Mouse (Mus musculus): ENCODE data around the gene Spock3. TPM values are rescaled to one million over a fixed set of nuclear protein-coding genes. Genes with fewer than 3 reads are reported as not detected.

The Spock3 gene
- polyA plus RNA-seq, 1 experiment from 2014 or later, result 29.9 TPM

DNA sequence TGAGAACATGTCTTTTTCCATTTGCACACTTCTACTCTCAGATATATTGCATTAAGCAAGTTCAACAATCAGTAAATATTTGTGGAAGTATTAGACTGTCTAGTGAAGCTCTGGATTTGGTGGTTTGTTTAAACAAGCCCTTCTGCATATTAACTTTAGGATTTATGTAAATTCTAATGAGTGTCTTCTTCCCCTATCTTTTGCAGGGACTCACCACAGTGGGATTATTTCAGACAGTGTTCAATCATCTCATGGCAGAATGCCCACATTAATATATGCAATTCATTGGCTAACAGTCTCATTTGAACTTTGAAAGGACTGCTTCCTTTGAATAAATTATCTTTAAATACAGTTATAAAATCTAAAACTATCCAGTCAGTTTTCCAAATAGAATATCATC lies 446.9 kb downstream of the Spock3 start:
- no peak for ATAC-seq
- Histone ChIP-seq H3K9me3 (ENCODE audit: control insufficient read depth, low read length) (no peaks in the 10 kb centered on the region), H3K27ac (ENCODE audit: low read length) (no peak overlapping the region), H3K36me3 (ENCODE audit: control insufficient read depth, insufficient read depth) (no peaks in the 10 kb centered on the region), H3K9ac (replicated peaks; ENCODE audit: low read depth, low read length) (no peak overlapping the region), H3K4me3 (replicated peaks; ENCODE audit: low read length) (no peak overlapping the region), H3K4me2 (ENCODE audit: low read length) (no peak overlapping the region), H3K4me1 (replicated peaks; ENCODE audit: control insufficient read depth, insufficient read depth, low read length) (no peaks in the 10 kb centered on the region), H3K27me3 (replicated peaks; ENCODE audit: control insufficient read depth, insufficient read depth, low read length) (no peaks in the 10 kb centered on the region)
